Mouse (Mus musculus) urinary bladder, postnatal 25 days (tissue): ENCODE results near the gene 5530401A14Rik.

Source experiments
- DNase-seq: peaks from one replicate; pipeline ENCODE4 v3.0.0; 2022; ENCODE audit warnings: low spot score

The 5530401A14Rik gene

GRCm38 (mm10) chr11:81937516-81937915, 77.0 kb downstream of the 5530401A14Rik start:
- no peak for DNase-seq

GRCm38 (mm10) chr11:81940988-81941387, 80.5 kb downstream of the 5530401A14Rik start:
- DNase-seq = no peak

GRCm38 (mm10) chr11:81942167-81942566, 81.7 kb downstream of the 5530401A14Rik start:
- DNase-seq = no peak
